Mouse (Mus musculus) MEL (cell line): ENCODE measurements around the gene Slc25a41. TPM values are rescaled to one million over a fixed set of nuclear protein-coding genes. Genes with fewer than 3 reads are reported as not detected.

Source experiments
- DNase-seq: peaks from one replicate; pipeline ENCODE4 v3.0.0; 2011; ENCODE audit warnings: low read depth, low spot score
- H3K27ac ChIP-seq: 2 replicates; pipeline ENCODE4 v1.5.1; 2012; ENCODE audit warnings: low read depth, mild to moderate bottlenecking, control low read depth, low read length, moderate library complexity; ENCODE audit not compliant: control insufficient read depth
- H3K27me3 ChIP-seq, 2 experiments: fragments of 150-350 bp in 1 of 2; sonication (generic) in 1 of 2; 2 replicates each; pipeline ENCODE4 v1.6.1; 2012; ENCODE audit warnings: low read length in 2 of 2, mild to moderate bottlenecking in 2 of 2, improper control_type of control experiment in 1 of 2, moderate library complexity in 1 of 2; ENCODE audit not compliant: insufficient read depth in 2 of 2, control insufficient read depth in 1 of 2
- H3K36me3 ChIP-seq, 2 experiments: 2 replicates each; pipeline ENCODE4 v1.6.1; 2012 to 2014; ENCODE audit warnings: low read length in 2 of 2, improper control_type of control experiment in 1 of 2, inconsistent platforms in 1 of 2, mild to moderate bottlenecking in 1 of 2; ENCODE audit not compliant: insufficient read depth in 2 of 2, control insufficient read depth in 1 of 2
- H3K4me1 ChIP-seq, 2 experiments: fragments of 150-350 bp in 1 of 2; sonication (generic) in 1 of 2; 2 replicates each; pipeline ENCODE4 v1.6.1; 2012; ENCODE audit warnings: low read length in 2 of 2, improper control_type of control experiment in 1 of 2, mild to moderate bottlenecking in 1 of 2; ENCODE audit not compliant: insufficient read depth in 2 of 2, control insufficient read depth in 1 of 2
- H3K4me3 ChIP-seq, 2 experiments: fragments of 150-350 bp in 1 of 2; sonication (generic) in 1 of 2; 2 replicates each; pipeline ENCODE4 v1.5.1; 2012; ENCODE audit warnings: low read depth in 2 of 2, low read length in 2 of 2, mild to moderate bottlenecking in 2 of 2, moderate library complexity in 2 of 2, control low read depth in 1 of 2, improper control_type of control experiment in 1 of 2; ENCODE audit not compliant: control insufficient read depth in 1 of 2, insufficient read depth in 1 of 2
- H3K79me2 ChIP-seq: 2 replicates; pipeline ENCODE4 v1.6.1; 2012; ENCODE audit warnings: mild to moderate bottlenecking, low read length, moderate library complexity; ENCODE audit not compliant: control insufficient read depth, poor library complexity, insufficient read depth
- H3K9ac ChIP-seq: 2 replicates; pipeline ENCODE4 v1.6.1; 2012; ENCODE audit warnings: low read depth, mild to moderate bottlenecking, control low read depth, low read length, moderate library complexity; ENCODE audit not compliant: control insufficient read depth, poor library complexity, severe bottlenecking
- H3K9me3 ChIP-seq: fragments of 150-350 bp; sonication (generic); replicated peaks from 2 replicates; pipeline ENCODE4 v1.6.1; 2012; ENCODE audit warnings: mild to moderate bottlenecking, low read length, improper control_type of control experiment, moderate library complexity; ENCODE audit not compliant: insufficient read depth
- BHLHE40 ChIP-seq: IDR thresholded peaks from 2 replicates; pipeline ENCODE4 v1.6.1; 2012; ENCODE audit warnings: low read depth, mild to moderate bottlenecking, inconsistent platforms, low read length, improper control_type of control experiment, borderline replicate concordance
- CHD1 ChIP-seq: IDR thresholded peaks from 2 replicates; pipeline ENCODE4 v1.6.1; 2012; ENCODE audit warnings: low read depth, mild to moderate bottlenecking, inconsistent platforms, low read length, improper control_type of control experiment
- CHD2 ChIP-seq: IDR thresholded peaks from 2 replicates; pipeline ENCODE4 v1.6.1; 2011; ENCODE audit warnings: low read length, improper control_type of control experiment
- CTCF ChIP-seq, 3 experiments: IDR thresholded peaks in 2 of 3; conservative IDR thresholded peaks in 1 of 3; 2 replicates each; pipeline ENCODE4 v1.5.1; 2011 to 2012; ENCODE audit warnings: low read length in 3 of 3, low read depth in 2 of 3, mild to moderate bottlenecking in 2 of 3, improper control_type of control experiment in 1 of 3, inconsistent platforms in 1 of 3, mixed read lengths in 1 of 3, moderate library complexity in 1 of 3; ENCODE audit not compliant: control insufficient read depth in 1 of 3, insufficient read depth in 1 of 3, poor library complexity in 1 of 3, severe bottlenecking in 1 of 3
- E2F4 ChIP-seq: IDR thresholded peaks from 2 replicates; pipeline ENCODE4 v1.6.1; 2011; ENCODE audit warnings: low read depth, low read length, improper control_type of control experiment, borderline replicate concordance
- ELF1 ChIP-seq: IDR thresholded peaks from 2 replicates; pipeline ENCODE4 v1.6.1; 2014; ENCODE audit warnings: low read depth, mild to moderate bottlenecking, inconsistent platforms, low read length, improper control_type of control experiment, moderate library complexity
- EP300 ChIP-seq, 2 experiments: IDR thresholded peaks; 2 replicates each; pipeline ENCODE4 v1.6.1; 2011; ENCODE audit warnings: improper control_type of control experiment in 2 of 2, low read length in 2 of 2, low read depth in 1 of 2, mild to moderate bottlenecking in 1 of 2
- ETS1 ChIP-seq: IDR thresholded peaks from 2 replicates; pipeline ENCODE4 v1.6.1; 2012; ENCODE audit warnings: low read depth, mild to moderate bottlenecking, inconsistent platforms, low read length, improper control_type of control experiment, moderate library complexity
- GABPA ChIP-seq: IDR thresholded peaks from 2 replicates; pipeline ENCODE4 v1.6.1; 2012; ENCODE audit warnings: low read depth, mild to moderate bottlenecking, inconsistent platforms, low read length, improper control_type of control experiment, moderate library complexity
- GATA1 ChIP-seq: IDR thresholded peaks from 2 replicates; pipeline ENCODE4 v1.6.1; 2011; ENCODE audit warnings: low read depth, low read length, improper control_type of control experiment
- HCFC1 ChIP-seq: IDR thresholded peaks from 2 replicates; pipeline ENCODE4 v1.6.1; 2012; ENCODE audit warnings: low read depth, mild to moderate bottlenecking, inconsistent platforms, low read length, improper control_type of control experiment, moderate library complexity
- KAT2A ChIP-seq: conservative IDR thresholded peaks from 2 replicates; pipeline ENCODE4 v1.6.1; 2012; ENCODE audit warnings: low read depth, low read length, improper control_type of control experiment, inconsistent platforms
- MAFK ChIP-seq: IDR thresholded peaks from 2 replicates; pipeline ENCODE4 v1.6.1; 2011; ENCODE audit warnings: low read depth, mild to moderate bottlenecking, low read length, improper control_type of control experiment, borderline replicate concordance
- MEF2A ChIP-seq: IDR thresholded peaks from 2 replicates; pipeline ENCODE4 v1.6.1; 2014; ENCODE audit warnings: low read depth, mild to moderate bottlenecking, inconsistent platforms, low read length, improper control_type of control experiment; ENCODE audit not compliant: poor library complexity, insufficient replicate concordance, severe bottlenecking; ENCODE audit errors: extremely low read depth
- MYB ChIP-seq: IDR thresholded peaks from 2 replicates; pipeline ENCODE4 v1.6.1; 2011; ENCODE audit warnings: mild to moderate bottlenecking, low read depth, low read length, improper control_type of control experiment
- MYC ChIP-seq: IDR thresholded peaks from 2 replicates; pipeline ENCODE4 v1.6.1; 2011; ENCODE audit warnings: low read depth, mild to moderate bottlenecking, low read length, improper control_type of control experiment, moderate library complexity
- NELFE ChIP-seq: IDR thresholded peaks from 2 replicates; pipeline ENCODE4 v1.6.1; 2011; ENCODE audit warnings: low read depth, low read length, improper control_type of control experiment
- NRF1 ChIP-seq: IDR thresholded peaks from 2 replicates; pipeline ENCODE4 v1.6.1; 2014; ENCODE audit warnings: low read depth, mild to moderate bottlenecking, inconsistent platforms, low read length, improper control_type of control experiment, moderate library complexity; ENCODE audit not compliant: poor library complexity, insufficient read depth, severe bottlenecking
- POLR2A ChIP-seq, 2 experiments: IDR thresholded peaks; 2 replicates each; pipeline ENCODE4 v1.6.1; 2011 to 2012; ENCODE audit warnings: low read length in 2 of 2, mild to moderate bottlenecking in 2 of 2, control low read depth in 1 of 2, improper control_type of control experiment in 1 of 2, low read depth in 1 of 2, moderate library complexity in 1 of 2; ENCODE audit not compliant: control insufficient read depth in 1 of 2, insufficient read depth in 1 of 2, poor library complexity in 1 of 2
- POLR2AphosphoS2 ChIP-seq: IDR thresholded peaks from 2 replicates; pipeline ENCODE4 v1.6.1; 2011; ENCODE audit warnings: low read length, improper control_type of control experiment
- POLR2AphosphoS5 ChIP-seq: IDR thresholded peaks from 2 replicates; pipeline ENCODE4 v1.6.1; 2012; ENCODE audit warnings: low read depth, borderline replicate concordance, mild to moderate bottlenecking, inconsistent platforms, low read length, moderate library complexity, mixed read lengths
- RCOR1 ChIP-seq: IDR thresholded peaks from 2 replicates; pipeline ENCODE4 v1.6.1; 2012; ENCODE audit warnings: low read depth, mild to moderate bottlenecking, inconsistent platforms, low read length, improper control_type of control experiment
- SIN3A ChIP-seq: IDR thresholded peaks from 2 replicates; pipeline ENCODE4 v1.6.1; 2012; ENCODE audit warnings: low read length, improper control_type of control experiment, inconsistent platforms
- SMC3 ChIP-seq: IDR thresholded peaks from 2 replicates; pipeline ENCODE4 v1.6.1; 2011; ENCODE audit warnings: low read depth, low read length, improper control_type of control experiment
- TAL1 ChIP-seq: IDR thresholded peaks from 2 replicates; pipeline ENCODE4 v1.6.1; 2012; ENCODE audit warnings: mild to moderate bottlenecking, inconsistent platforms, low read length, moderate library complexity, mixed read lengths
- TCF12 ChIP-seq: IDR thresholded peaks from 2 replicates; pipeline ENCODE4 v1.6.1; 2014; ENCODE audit warnings: low read depth, mild to moderate bottlenecking, inconsistent platforms, low read length, improper control_type of control experiment, moderate library complexity
- USF2 ChIP-seq, 2 experiments: IDR thresholded peaks; 2 replicates each; pipeline ENCODE4 v1.6.1; 2011 to 2012; ENCODE audit warnings: improper control_type of control experiment in 2 of 2, low read length in 2 of 2, borderline replicate concordance in 1 of 2, inconsistent platforms in 1 of 2, low read depth in 1 of 2, mild to moderate bottlenecking in 1 of 2; ENCODE audit not compliant: insufficient read depth in 1 of 2
- ZC3H11A ChIP-seq: IDR thresholded peaks from 2 replicates; pipeline ENCODE4 v1.6.1; 2012; ENCODE audit warnings: low read depth, mild to moderate bottlenecking, inconsistent platforms, low read length, improper control_type of control experiment
- ZKSCAN1 ChIP-seq: IDR thresholded peaks from 2 replicates; pipeline ENCODE4 v1.6.1; 2012; ENCODE audit warnings: low read depth, mild to moderate bottlenecking, inconsistent platforms, low read length, improper control_type of control experiment, moderate library complexity
- ZNF384 ChIP-seq: IDR thresholded peaks from 2 replicates; pipeline ENCODE4 v1.6.1; 2012; ENCODE audit warnings: low read depth, mild to moderate bottlenecking, inconsistent platforms, low read length, improper control_type of control experiment
- polyA plus RNA-seq, 2 experiments: library from polyadenylated mRNA; stranded (reverse) in 1 of 2; unstranded in 1 of 2; fragments of >175 nt in 1 of 2; fragments of >200 nt in 1 of 2; gene quantifications; 2 replicates each; pipeline versions ENCODE4 v1.2.1 to v1.2.4; 2012; ENCODE audit warnings: low replicate concordance in 2 of 2, low read depth in 1 of 2; ENCODE audit not compliant: insufficient read length in 2 of 2, insufficient read depth in 1 of 2, missing spikeins in 1 of 2
- total RNA-seq: library from RNA; depleted of rRNA; stranded (reverse); fragments of 300-350 nt; gene quantifications from 2 replicates; pipeline ENCODE4 v1.2.3, GENCODE M21; 2012

Slc25a41 gene
- total and polyA plus RNA-seq, 3 experiments: 0.08 to 0.15 TPM; not detected in 1

GRCm38 (mm10) chr17:57020960-57021359 lies 20.5 kb downstream of the Slc25a41 start:
- Histone ChIP-seq H3K4me1 (peaks cover 0 to 6% of the 10 kb centered on the region in 2 experiments; a peak in 1 of 4 replicates), H3K9ac (no peak overlapping the region), H3K9me3 (no peaks in the 10 kb centered on the region), H3K36me3 (peaks cover 2 to 4% of the 10 kb centered on the region in 2 experiments), H3K4me3 (no peak overlapping the region), H3K27me3 (no peaks in the 10 kb centered on the region), H3K27ac (peak overlapping the region; percentile 41), H3K79me2 (no peaks in the 10 kb centered on the region)
- peak; percentile 84 for TF ChIP-seq ZNF384
- TF ChIP-seq HCFC1: no peak
- TF ChIP-seq ETS1: peak; percentile 51; the same call in 1 of the 2 replicates
- no peak for TF ChIP-seq CHD2
- TF ChIP-seq TCF12: peak; percentile 37; the same call in 1 of the 2 replicates
- peak in 1 of 2 experiments; percentile 62; a peak in 2 of 4 replicates for TF ChIP-seq EP300 (IDR thresholded peaks at IDR 0.05; ENCODE audit: low read depth in 1 of 2, low read length in 2 of 2)
- TF ChIP-seq CHD1: no peak
- TF ChIP-seq ELF1: no peak
- DNase-seq: no peak

GRCm38 (mm10) chr17:57019693-57020092 lies 21.8 kb downstream of the Slc25a41 start:
- peak; percentile 51 for DNase-seq
- Histone ChIP-seq H3K9ac (no peak overlapping the region), H3K36me3 (peaks cover 2% of the 10 kb centered on the region in 2 experiments; a peak in 3 of 4 replicates), H3K4me3 (no peak overlapping the region), H3K27ac (no peak overlapping the region), H3K27me3 (no peaks in the 10 kb centered on the region), H3K4me1 (peaks cover 0 to 6% of the 10 kb centered on the region in 2 experiments; a peak in 1 of 4 replicates), H3K9me3 (no peaks in the 10 kb centered on the region), H3K79me2 (no peaks in the 10 kb centered on the region)
- TF ChIP-seq MEF2A (no peak), POLR2AphosphoS5 (no peak), SMC3 (no peak), POLR2A (IDR thresholded peaks at IDR 0.05; ENCODE audit: control insufficient read depth in 1 of 2, insufficient read depth in 1 of 2, low read depth in 1 of 2, low read length in 2 of 2, poor library complexity in 1 of 2) (no peak), GABPA (no peak), RCOR1 (no peak), USF2 (IDR thresholded peaks at IDR 0.05; ENCODE audit: borderline replicate concordance in 1 of 2, insufficient read depth in 1 of 2, low read depth in 1 of 2, low read length in 2 of 2) (no peak), NRF1 (no peak), BHLHE40 (no peak), MYC (no peak), ELF1 (no peak), E2F4 (no peak), NELFE (no peak), TCF12 (peak; percentile 79), ZNF384 (no peak), MAFK (no peak), POLR2AphosphoS2 (no peak), SIN3A (no peak), CHD2 (no peak), ZC3H11A (no peak), EP300 (IDR thresholded peaks at IDR 0.05; ENCODE audit: low read depth in 1 of 2, low read length in 2 of 2) (peak; percentile 51 to 64; a peak in 3 of 4 replicates), MYB (0 out of 2 replicates have a peak, but pooled peaks have one; percentile 28), KAT2A (no peak), TAL1 (peak; percentile 67), GATA1 (peak; percentile 47; the same call in 1 of the 2 replicates), HCFC1 (no peak), ZKSCAN1 (no peak), CTCF (IDR thresholded peaks at IDR 0.05 in 2 of 3, conservative IDR thresholded peaks at IDR 0.05 in 1 of 3; ENCODE audit: control insufficient read depth in 1 of 3, insufficient read depth in 1 of 3, low read depth in 2 of 3, low read length in 3 of 3, poor library complexity in 1 of 3, severe bottlenecking in 1 of 3) (no peak)
